Mouse (Mus musculus) testis, postnatal 14 days (tissue): ENCODE results near the gene Kif1a.
"Not testable (repeated sequence)": the region's sequence is repeated elsewhere in the genome, so short reads cannot be mapped to it uniquely, and the experiment has no call there.

Experiments used
- DNase-seq: peaks from one replicate; pipeline ENCODE4 v3.0.0; 2021; ENCODE audit warnings: low spot score

The Kif1a gene

DNA sequence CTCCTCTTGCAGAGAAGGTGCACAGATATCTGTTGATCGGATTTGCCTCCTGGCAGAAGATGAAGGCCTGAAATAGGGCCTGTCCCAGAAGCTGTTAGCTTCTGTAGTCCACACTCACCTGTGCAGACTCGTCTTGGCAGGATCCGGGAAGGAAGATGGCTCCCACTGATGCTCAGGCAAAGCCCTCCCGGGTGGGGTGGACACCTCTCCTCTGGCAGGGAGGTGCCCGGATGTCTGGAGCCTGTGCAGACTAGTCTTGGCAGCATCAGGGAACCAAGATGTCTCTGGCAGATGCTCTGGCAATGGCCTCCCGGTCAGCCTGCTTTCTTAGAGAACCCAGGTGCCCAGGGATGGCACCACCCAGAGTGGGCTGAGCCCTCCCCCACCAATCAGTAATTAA, 131.0 kb downstream of the Kif1a start:
- DNase-seq, result not testable (repeated sequence)
